Mouse (Mus musculus) yolk sac, embryonic 10.5 days (tissue): ENCODE data around the gene Fxyd3.

ENCODE experiments used
- DNase-seq: peaks from one replicate; pipeline ENCODE4 v3.0.0-alpha.2; 2017; ENCODE audit warnings: low spot score

The Fxyd3 gene

GRCm38 (mm10) chr7:31049135-31049845, 27.2 kb downstream of the Fxyd3 start:
- DNase-seq = no peak

GRCm38 (mm10) chr7:31042431-31042910, 34.0 kb downstream of the Fxyd3 start, which contains the start of gene Fxyd5:
TSS of gene Fxyd5 (minus strand) at chr7:31042481.
- no peak for DNase-seq

- no peak for DNase-seq
These were observed 34.7 kb downstream of the Fxyd3 start for GRCm38 (mm10) chr7:31041662-31042315.

- DNase-seq = no peak
These were observed 35.5 kb downstream of the Fxyd3 start for GRCm38 (mm10) chr7:31041023-31041407.

- DNase-seq = no peak
These were observed 36.1 kb downstream of the Fxyd3 start for GRCm38 (mm10) chr7:31040281-31041022.

- DNase-seq = no peak
These were observed 37.5 kb downstream of the Fxyd3 start for GRCm38 (mm10) chr7:31039011-31039410.

- no peak for DNase-seq
These were observed 38.8 kb downstream of the Fxyd3 start for GRCm38 (mm10) chr7:31037675-31038074.

- no peak for DNase-seq
These were observed 39.6 kb downstream of the Fxyd3 start for GRCm38 (mm10) chr7:31036917-31037316.

- DNase-seq = no peak
These were observed 41.2 kb downstream of the Fxyd3 start for GRCm38 (mm10) chr7:31035291-31035690.

GRCm38 (mm10) chr7:31034789-31035188, 41.7 kb downstream of the Fxyd3 start:
- DNase-seq = no peak

GRCm38 (mm10) chr7:31033409-31034165, 42.9 kb downstream of the Fxyd3 start:
- no peak for DNase-seq

- DNase-seq = no peak
These were observed 44.8 kb downstream of the Fxyd3 start for GRCm38 (mm10) chr7:31031731-31032130.

GRCm38 (mm10) chr7:31030717-31031116, 45.8 kb downstream of the Fxyd3 start:
- no peak for DNase-seq

- no peak for DNase-seq
These were observed 47.9 kb downstream of the Fxyd3 start for GRCm38 (mm10) chr7:31028609-31029008.
